Mouse (Mus musculus) kidney, adult 11 months (tissue): ENCODE measurements around the gene Zfp607a.
"Not testable (repeated sequence)": the region's sequence is repeated elsewhere in the genome, so short reads cannot be mapped to it uniquely, and the experiment has no call there.

ENCODE experiments used
- DNase-seq: peaks from one replicate; pipeline ENCODE4 v3.0.0; 2022

Zfp607a gene

GRCm38 (mm10) chr7:27857227-27857626 is at the start of gene Zfp607a:
Zfp607a (plus strand) TSS chr7:27857527.
- DNase-seq = no peak

- no peak for DNase-seq
Measured at GRCm38 (mm10) chr7:27818526-27819110, 38.7 kb upstream of the Zfp607a start.

GRCm38 (mm10) chr7:27822611-27823010 is 34.7 kb upstream of the Zfp607a start:
- DNase-seq = no peak

- DNase-seq = no peak
Measured at GRCm38 (mm10) chr7:27834131-27834530, 23.2 kb upstream of the Zfp607a start.

- no peak for DNase-seq
Measured at GRCm38 (mm10) chr7:27837896-27838295, 19.4 kb upstream of the Zfp607a start.

GRCm38 (mm10) chr7:27838323-27839249 is 18.7 kb upstream of the Zfp607a start, which contains the start of gene Zfp59:
Zfp59 (plus strand) TSS chr7:27838607.
- peak; percentile 92 for DNase-seq

GRCm38 (mm10) chr7:27839596-27839995 is 17.7 kb upstream of the Zfp607a start:
- no peak for DNase-seq

- no peak for DNase-seq
Measured at GRCm38 (mm10) chr7:27840104-27840503, 17.2 kb upstream of the Zfp607a start.

GRCm38 (mm10) chr7:27859301-27860251 is 2.2 kb downstream of the Zfp607a start:
- DNase-seq = no peak

- peak; percentile 83 for DNase-seq
Measured at GRCm38 (mm10) chr7:27860396-27861235, 3.3 kb downstream of the Zfp607a start.

GRCm38 (mm10) chr7:27862578-27862977 is 5.3 kb downstream of the Zfp607a start:
- not testable (repeated sequence) for DNase-seq

GRCm38 (mm10) chr7:27881721-27882120 is 24.4 kb downstream of the Zfp607a start:
- no peak for DNase-seq

GRCm38 (mm10) chr7:27900601-27901000 is 43.3 kb downstream of the Zfp607a start:
- DNase-seq = no peak

GRCm38 (mm10) chr7:27905061-27905848 is 47.9 kb downstream of the Zfp607a start:
- no peak for DNase-seq

- DNase-seq = not testable (repeated sequence)
Measured at GRCm38 (mm10) chr7:27910952-27911351, 53.6 kb downstream of the Zfp607a start.

GRCm38 (mm10) chr7:27927041-27927440 is 69.7 kb downstream of the Zfp607a start:
- DNase-seq = not testable (repeated sequence)

- peak; percentile 37 for DNase-seq
Measured at GRCm38 (mm10) chr7:27928818-27929695, 71.7 kb downstream of the Zfp607a start, which contains the start of gene Zfp974. Zfp974 (minus strand) TSS chr7:27929460.
